Mouse (Mus musculus) stomach, postnatal 0 days (tissue): ENCODE data around the gene Gli2. TPM values are rescaled to one million over a fixed set of nuclear protein-coding genes. Genes with fewer than 3 reads are reported as not detected.

Experiments used
- ATAC-seq: fragments of 200-750 bp; cut with Nextera tagmentation; 2 replicates; pipeline ENCODE4 v1.8.0; 2017; ENCODE audit not compliant: low FRiP score, low TSS enrichment
- DNase-seq: peaks from one replicate; pipeline ENCODE4 v3.0.0-alpha.2; 2016; ENCODE audit warnings: low spot score
- H3K27ac ChIP-seq: fragments of 300-500 bp; sonication (generic); replicated peaks from 2 replicates; pipeline ENCODE4 v1.5.1; 2014; ENCODE audit warnings: mild to moderate bottlenecking, control low read depth
- H3K27me3 ChIP-seq: fragments of 300-500 bp; sonication (generic); 2 replicates; pipeline ENCODE4 v1.6.1; 2014; ENCODE audit warnings: low read length; ENCODE audit not compliant: control insufficient read depth, insufficient read depth
- H3K36me3 ChIP-seq: fragments of 300-500 bp; sonication (generic); 2 replicates; pipeline ENCODE4 v1.6.1; 2014; ENCODE audit warnings: low read length, mixed read lengths; ENCODE audit not compliant: control insufficient read depth, insufficient read depth
- H3K4me1 ChIP-seq: fragments of 300-500 bp; sonication (generic); replicated peaks from 2 replicates; pipeline ENCODE4 v1.6.1; 2014; ENCODE audit warnings: antibody characterized with exemption; ENCODE audit not compliant: control insufficient read depth, insufficient read depth
- H3K4me2 ChIP-seq: fragments of 300-500 bp; sonication (generic); replicated peaks from 2 replicates; pipeline ENCODE4 v1.6.1; 2014; ENCODE audit warnings: low read depth, mild to moderate bottlenecking, control low read depth, moderate library complexity
- H3K4me3 ChIP-seq: fragments of 300-500 bp; sonication (generic); 2 replicates; pipeline ENCODE4 v1.5.1; 2014; ENCODE audit warnings: low read depth, low read length, control low read depth
- H3K9ac ChIP-seq: fragments of 300-500 bp; sonication (generic); 2 replicates; pipeline ENCODE4 v1.6.1; 2014; ENCODE audit warnings: mild to moderate bottlenecking, low read length, control low read depth, mixed read lengths
- H3K9me3 ChIP-seq: fragments of 300-500 bp; sonication (generic); 2 replicates; pipeline ENCODE4 v1.6.1; 2016; ENCODE audit warnings: low read length; ENCODE audit not compliant: control insufficient read depth
- CTCF ChIP-seq: IDR thresholded peaks from 2 replicates; pipeline ENCODE4 v1.5.1; 2016; ENCODE audit warnings: antibody characterized with exemption, low read depth, mild to moderate bottlenecking, moderate library complexity
- EP300 ChIP-seq: optimal IDR thresholded peaks from 2 replicates; pipeline ENCODE3; 2016; ENCODE audit warnings: antibody characterized with exemption
- WGBS: fragments of 180-500 bp; shearing (Covaris S2); extraction: QIAGEN DNeasy Blood & Tissue Kit; methylation state at CpG from one replicate; pipeline ENCODE4 v1.1.7; 2014; 5-methylcytosine and 5-hydroxymethylcytosine counted together
- polyA plus RNA-seq: library from polyadenylated mRNA; unstranded; fragments of >200 nt; fragmentation: Nextera tagmentation; extraction: Ambion mirVana; gene quantifications from 2 replicates; pipeline ENCODE4 v1.2.1, GENCODE M21; 2015

Gli2 gene
- polyA plus RNA-seq, result 1.8 and 2.0 TPM in 2 replicates

- H3K9me3 ChIP-seq, result no peaks in the 10 kb centered on the region
- H3K4me3 ChIP-seq, result peak within 1 kb of the TSS; percentile 55
- peak within 1 kb of the TSS; percentile 87 for H3K27ac ChIP-seq
- peak; percentile 85 for DNase-seq
- 0% methylated on average over 33 of the region's 42 CpGs for WGBS
- H3K4me1 ChIP-seq, result peaks cover 10% of the 10 kb centered on the region; the same call in 1 of the 2 replicates
- peak; percentile 85 for TF ChIP-seq CTCF
- TF ChIP-seq EP300, result no peak
- no peaks in the 10 kb centered on the region for H3K36me3 ChIP-seq
- peak within 1 kb of the TSS; percentile 64 for H3K9ac ChIP-seq
- ATAC-seq, result peak; percentile 86
- H3K4me2 ChIP-seq, result peak within 1 kb of the TSS; percentile 78
- H3K27me3 ChIP-seq, result no peaks in the 10 kb centered on the region
Observed at GRCm38 (mm10) chr1:119053402-119053841, at the start of gene Gli2. Gene Gli2 (minus strand): TSS chr1:119053619.

- DNase-seq, result no peak
- no peak for TF ChIP-seq CTCF
- no peak for TF ChIP-seq EP300
- H3K4me2 ChIP-seq, result no peak overlapping the region
- WGBS, result 31% methylated on average over 13 of the region's 13 CpGs
- H3K27me3 ChIP-seq, result no peaks in the 10 kb centered on the region
- no peaks in the 10 kb centered on the region for H3K36me3 ChIP-seq
- H3K9ac ChIP-seq, result no peak overlapping the region
- H3K4me1 ChIP-seq, result 0 out of 2 replicates have a peak, but pooled peaks cover 4% of the 10 kb centered on the region
- no peaks in the 10 kb centered on the region for H3K9me3 ChIP-seq
- ATAC-seq, result no peak
- H3K4me3 ChIP-seq, result no peak overlapping the region
- H3K27ac ChIP-seq, result no peak overlapping the region
Observed at GRCm38 (mm10) chr1:119097921-119098521, 44.6 kb upstream of the Gli2 start.

GRCm38 (mm10) chr1:119093739-119094138, 40.3 kb upstream of the Gli2 start:
- ATAC-seq, result 0 out of 2 replicates have a peak, but pooled peaks have one; percentile 19
- Histone ChIP-seq H3K27ac (no peak overlapping the region), H3K4me3 (no peak overlapping the region), H3K36me3 (no peaks in the 10 kb centered on the region), H3K27me3 (no peaks in the 10 kb centered on the region), H3K4me2 (no peak overlapping the region), H3K9ac (no peak overlapping the region), H3K9me3 (no peaks in the 10 kb centered on the region), H3K4me1 (0 out of 2 replicates have a peak, but pooled peaks cover 4% of the 10 kb centered on the region)
- DNase-seq, result peak; percentile 72
- WGBS, result 14% methylated on average over 8 of the region's 8 CpGs
- TF ChIP-seq CTCF (peak; percentile 96), EP300 (no peak)

- Histone ChIP-seq H3K4me2 (no peak overlapping the region), H3K4me3 (no peak overlapping the region), H3K27ac (no peak overlapping the region), H3K4me1 (no peaks in the 10 kb centered on the region), H3K9ac (no peak overlapping the region), H3K27me3 (no peaks in the 10 kb centered on the region), H3K36me3 (no peaks in the 10 kb centered on the region), H3K9me3 (no peaks in the 10 kb centered on the region)
- WGBS, result 66% methylated on average over 18 of the region's 18 CpGs
- no peak for DNase-seq
- ATAC-seq, result no peak
- no peak for TF ChIP-seq EP300
- no peak for TF ChIP-seq CTCF
Observed at GRCm38 (mm10) chr1:119089887-119090620, 36.6 kb upstream of the Gli2 start.

- Histone ChIP-seq H3K36me3 (no peaks in the 10 kb centered on the region), H3K27me3 (no peaks in the 10 kb centered on the region), H3K9me3 (no peaks in the 10 kb centered on the region), H3K27ac (no peak overlapping the region), H3K4me1 (no peaks in the 10 kb centered on the region), H3K4me2 (no peak overlapping the region), H3K4me3 (no peak overlapping the region), H3K9ac (no peak overlapping the region)
- TF ChIP-seq EP300 (no peak), CTCF (peak; percentile 98)
- WGBS, result 9% methylated on average over 3 of the region's 3 CpGs
- ATAC-seq (peak; percentile 73), DNase-seq (peak; percentile 82)
Observed at GRCm38 (mm10) chr1:119087539-119087938, 34.1 kb upstream of the Gli2 start.

GRCm38 (mm10) chr1:119085771-119086170, 32.4 kb upstream of the Gli2 start:
- Histone ChIP-seq H3K27me3 (no peaks in the 10 kb centered on the region), H3K9me3 (no peaks in the 10 kb centered on the region), H3K36me3 (no peaks in the 10 kb centered on the region), H3K27ac (no peak overlapping the region), H3K4me1 (no peaks in the 10 kb centered on the region), H3K4me2 (no peak overlapping the region), H3K9ac (no peak overlapping the region), H3K4me3 (no peak overlapping the region)
- TF ChIP-seq CTCF, result no peak
- no peak for TF ChIP-seq EP300
- 51% methylated on average over 10 of the region's 10 CpGs for WGBS
- ATAC-seq, result no peak
- peak; percentile 42 for DNase-seq
